Mouse (Mus musculus): Measurements from ENCODE around the gene Ttc12.

Ttc12 gene

GRCm38 (mm10) chr9:49485892-49486311 is at the start of gene Ttc12:
Gene Ttc12, minus strand, starts transcription at chr9:49486225.
- DNase-seq (ENCODE audit: low read depth, low spot score): peak; percentile 78

DNA sequence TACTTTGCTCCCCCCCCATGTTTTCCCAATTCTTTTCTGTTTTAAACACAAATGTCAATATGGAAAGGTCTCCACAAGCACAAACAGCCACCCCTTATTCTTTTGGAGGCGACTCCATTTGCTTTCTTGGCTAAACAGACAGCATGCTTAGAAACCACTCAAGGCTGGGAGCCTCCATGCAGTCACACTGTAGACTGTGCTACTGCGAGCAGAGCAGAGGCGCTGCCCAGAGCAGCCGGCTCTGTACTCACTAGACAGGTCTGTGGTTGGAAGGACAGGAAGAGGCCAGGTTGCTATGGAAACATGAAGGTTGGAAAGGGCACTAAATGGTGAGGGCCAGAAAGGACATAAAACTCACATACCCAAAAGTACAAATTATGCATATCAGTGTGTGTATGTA is 48.9 kb upstream of the Ttc12 start:
- no peak for DNase-seq (ENCODE audit: low read depth, low spot score)

- no peak for DNase-seq (ENCODE audit: low read depth, low spot score)
These were observed 48.0 kb upstream of the Ttc12 start for GRCm38 (mm10) chr9:49533912-49534491.

DNA sequence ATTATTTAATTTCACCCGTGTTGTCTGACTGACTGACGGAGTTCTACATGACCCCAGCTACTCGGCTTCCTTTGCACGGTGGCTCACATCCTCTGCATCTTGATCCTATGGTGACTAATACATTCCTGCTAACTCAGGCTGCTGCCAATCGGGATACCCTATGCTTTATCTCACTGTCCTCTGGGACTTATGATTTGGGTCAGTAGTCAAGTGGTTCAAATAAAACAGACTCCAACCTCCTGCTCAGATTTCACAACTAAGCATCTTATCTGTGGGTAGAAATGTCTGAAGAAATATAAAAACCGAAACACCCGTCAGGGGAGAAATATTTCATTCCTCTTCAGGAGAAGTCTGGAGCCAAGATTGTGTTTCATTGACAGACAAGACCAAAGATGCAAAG is 47.4 kb upstream of the Ttc12 start:
- no peak for DNase-seq (ENCODE audit: low read depth, low spot score)

GRCm38 (mm10) chr9:49531833-49532232 is 45.8 kb upstream of the Ttc12 start:
- no peak for DNase-seq (ENCODE audit: low read depth, low spot score)

- DNase-seq (ENCODE audit: low read depth, low spot score): no peak
These were observed 45.2 kb upstream of the Ttc12 start for GRCm38 (mm10) chr9:49531257-49531656.

GRCm38 (mm10) chr9:49530739-49531138 is 44.7 kb upstream of the Ttc12 start:
- no peak for DNase-seq (ENCODE audit: low read depth, low spot score)

- no peak for DNase-seq (ENCODE audit: low read depth, low spot score)
These were observed 43.4 kb upstream of the Ttc12 start for GRCm38 (mm10) chr9:49529366-49529959.

- DNase-seq (ENCODE audit: low read depth, low spot score): peak; percentile 71
These were observed 42.9 kb upstream of the Ttc12 start for GRCm38 (mm10) chr9:49528943-49529342.

GRCm38 (mm10) chr9:49528026-49528425 is 42.0 kb upstream of the Ttc12 start:
- no peak for DNase-seq (ENCODE audit: low read depth, low spot score)

DNA sequence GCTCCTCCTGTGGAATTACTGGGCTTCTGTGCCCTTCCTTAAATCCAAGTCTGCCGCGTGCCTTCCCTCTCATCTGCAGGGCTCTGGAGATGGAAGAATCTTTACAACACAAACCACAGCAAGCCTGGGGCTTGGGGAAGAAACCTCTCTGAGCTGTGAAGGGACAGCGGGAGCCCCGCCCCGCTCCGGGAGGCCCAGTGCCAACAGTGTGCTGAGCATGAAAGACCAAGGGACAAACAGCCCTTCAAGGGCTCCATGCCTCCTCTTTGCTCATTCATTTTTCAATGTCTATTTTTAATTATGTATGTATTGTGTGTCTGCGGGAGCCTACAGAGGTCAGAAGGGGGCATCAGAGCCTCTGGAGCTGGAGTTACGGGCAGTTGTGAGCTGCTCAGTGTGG is 41.3 kb upstream of the Ttc12 start:
- DNase-seq (ENCODE audit: low read depth, low spot score): peak; percentile 36

- DNase-seq (ENCODE audit: low read depth, low spot score): peak; percentile 58
These were observed 38.7 kb upstream of the Ttc12 start for GRCm38 (mm10) chr9:49524721-49525120.

DNA sequence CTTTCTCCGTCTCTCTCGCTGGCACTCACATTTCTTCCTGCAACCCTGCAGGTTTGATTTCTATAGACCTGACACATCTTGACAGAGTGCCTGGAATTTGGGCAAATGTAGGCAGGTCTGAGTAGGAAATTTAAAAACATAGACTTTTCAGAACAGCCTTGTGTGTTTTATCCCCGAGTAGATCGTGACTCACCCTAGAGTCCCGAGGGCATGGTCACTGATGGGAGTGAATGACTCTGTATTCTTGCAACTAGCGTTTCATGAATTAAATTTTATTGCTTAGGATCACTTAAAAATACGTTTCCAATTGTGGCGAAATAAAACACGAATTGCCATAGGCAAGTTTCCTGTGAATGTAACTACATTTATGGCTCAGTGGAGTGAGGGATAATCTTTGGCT is 37.9 kb upstream of the Ttc12 start:
- no peak for DNase-seq (ENCODE audit: low read depth, low spot score)

DNA sequence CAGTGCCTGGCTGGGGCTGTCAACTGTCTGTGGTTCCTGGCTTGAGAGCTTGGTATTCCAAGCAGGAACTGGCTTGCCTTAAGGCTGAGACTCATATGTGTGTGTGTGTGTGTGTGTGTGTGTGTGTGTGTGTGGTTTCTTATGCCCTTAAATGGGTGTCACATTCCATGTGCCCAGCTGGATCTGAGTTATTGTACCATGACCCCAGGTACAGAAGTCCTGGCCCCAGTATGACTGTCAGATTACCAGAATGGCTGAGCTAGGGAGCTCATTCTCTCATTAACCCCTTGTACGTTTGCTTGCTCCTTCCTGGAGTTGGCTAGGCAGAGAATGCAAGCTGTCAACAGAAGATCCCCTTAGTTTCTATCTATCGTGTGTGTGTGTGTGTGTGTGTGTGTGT is 28.3 kb upstream of the Ttc12 start:
- DNase-seq (ENCODE audit: low read depth, low spot score): no peak

DNA sequence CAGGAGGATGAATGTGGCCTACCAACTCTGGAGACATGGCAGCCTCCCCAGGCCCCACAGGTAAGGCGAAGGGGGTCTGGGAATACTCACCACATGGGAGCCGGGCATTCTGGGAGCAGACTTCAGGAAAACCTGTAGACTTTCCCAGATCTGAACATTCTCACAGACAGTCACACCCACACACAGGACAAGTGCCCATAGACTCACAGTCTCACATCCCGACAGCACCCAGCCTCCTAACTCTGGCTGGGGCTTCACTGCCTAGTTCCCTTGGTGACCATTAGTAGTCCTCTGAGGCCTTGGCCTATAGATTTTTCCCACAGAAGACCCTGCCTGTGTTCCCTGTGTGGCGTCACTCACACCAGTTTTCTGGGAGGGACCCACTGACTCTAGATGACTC is 24.6 kb upstream of the Ttc12 start:
- no peak for DNase-seq (ENCODE audit: low read depth, low spot score)

DNA sequence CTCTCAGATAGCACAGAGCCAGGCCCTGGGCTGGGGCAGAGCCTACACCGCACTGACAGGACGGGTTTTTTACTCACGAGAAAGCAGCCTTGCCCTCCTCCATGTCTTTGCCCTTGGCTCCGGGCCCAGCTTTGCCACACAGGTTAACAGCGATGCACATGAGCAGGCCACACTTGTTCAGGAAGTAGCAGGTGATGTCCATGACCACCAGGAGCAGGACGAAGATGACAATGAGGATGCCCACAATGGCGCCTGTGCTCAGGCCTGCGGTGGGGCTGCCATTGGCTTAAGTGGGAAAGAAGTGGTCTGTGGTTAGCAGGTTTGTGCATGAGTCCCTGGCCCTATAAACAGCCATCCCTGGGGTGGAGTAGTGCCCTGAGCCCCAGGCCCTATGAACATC is 23.6 kb upstream of the Ttc12 start:
- no peak for DNase-seq (ENCODE audit: low read depth, low spot score)

DNA sequence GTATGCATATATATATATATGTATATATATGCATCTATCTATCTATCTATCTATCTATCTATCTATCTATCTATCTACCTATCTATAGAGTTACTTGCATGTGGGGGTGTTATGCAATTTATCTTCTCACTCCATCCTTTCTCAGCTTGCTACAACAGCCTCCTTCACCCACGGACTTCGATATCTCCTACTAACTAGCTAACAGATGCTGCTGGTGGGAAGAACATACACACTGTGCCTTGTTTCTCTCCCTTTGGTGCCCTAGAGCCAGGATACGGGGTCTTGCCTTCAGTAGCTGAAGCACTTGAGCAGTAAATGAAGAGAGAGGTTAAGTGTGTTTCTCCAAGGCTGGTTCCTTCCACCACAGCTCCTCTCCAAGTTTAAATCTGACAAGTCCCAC is 23.1 kb upstream of the Ttc12 start:
- DNase-seq (ENCODE audit: low read depth, low spot score): peak; percentile 63

DNA sequence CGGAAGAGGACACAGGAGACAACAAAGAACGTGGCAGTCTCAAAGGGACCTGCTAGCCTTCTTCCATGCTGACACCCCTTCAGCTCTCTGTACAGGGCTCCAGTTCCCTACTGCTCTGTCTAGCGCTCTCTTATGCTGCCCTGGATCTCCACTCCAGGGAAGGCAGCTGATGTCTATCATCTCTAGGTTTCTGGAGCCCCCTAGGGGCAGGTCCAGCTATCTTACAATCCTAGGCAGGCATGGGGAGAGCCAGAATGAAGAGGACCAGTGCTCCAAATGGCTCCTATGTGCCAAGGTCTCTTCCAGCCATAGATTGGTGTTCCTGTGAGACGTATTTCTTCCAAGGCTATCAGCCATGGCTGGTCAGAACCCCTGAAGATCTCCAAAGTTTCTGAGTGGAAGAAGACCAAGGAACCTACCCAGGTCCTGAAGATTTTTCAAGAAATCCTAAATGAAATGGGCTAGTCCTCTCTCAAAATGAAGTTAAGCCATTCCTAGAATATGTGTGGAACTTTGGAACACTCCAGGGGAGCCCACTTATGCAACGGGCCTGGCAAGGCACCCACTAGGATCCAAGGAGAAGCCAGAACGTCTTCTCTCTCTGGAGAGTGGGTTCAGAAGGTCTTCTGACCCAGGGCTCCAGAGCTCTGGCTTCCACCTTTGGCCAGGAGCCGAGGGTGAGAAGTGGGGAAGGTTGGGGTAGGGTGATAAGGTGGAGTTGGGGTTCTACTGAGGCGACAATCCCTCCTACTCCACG is 22.0 kb upstream of the Ttc12 start:
- no peak for DNase-seq (ENCODE audit: low read depth, low spot score)

GRCm38 (mm10) chr9:49504658-49505057 is 18.6 kb upstream of the Ttc12 start:
- peak; percentile 21 for DNase-seq (ENCODE audit: low read depth, low spot score)

DNA sequence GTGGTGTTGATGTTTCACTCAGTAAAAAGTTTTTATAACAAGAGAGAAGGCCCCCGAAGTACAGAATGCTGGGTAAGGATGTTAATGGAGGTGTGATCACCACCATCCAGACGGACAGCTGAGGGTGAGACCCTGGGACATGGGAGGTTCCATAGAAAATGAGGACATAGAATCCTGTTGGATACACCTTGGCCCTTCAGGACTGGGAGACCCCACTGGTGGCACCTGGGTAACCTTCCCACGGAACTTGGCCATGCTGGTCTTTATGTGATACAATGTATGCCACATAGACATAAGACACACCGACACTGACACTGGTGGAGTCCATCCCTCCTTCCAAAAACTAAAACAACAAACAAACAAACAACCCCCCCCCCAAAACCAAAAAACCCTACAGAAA is 16.2 kb upstream of the Ttc12 start:
- no peak for DNase-seq (ENCODE audit: low read depth, low spot score)

DNA sequence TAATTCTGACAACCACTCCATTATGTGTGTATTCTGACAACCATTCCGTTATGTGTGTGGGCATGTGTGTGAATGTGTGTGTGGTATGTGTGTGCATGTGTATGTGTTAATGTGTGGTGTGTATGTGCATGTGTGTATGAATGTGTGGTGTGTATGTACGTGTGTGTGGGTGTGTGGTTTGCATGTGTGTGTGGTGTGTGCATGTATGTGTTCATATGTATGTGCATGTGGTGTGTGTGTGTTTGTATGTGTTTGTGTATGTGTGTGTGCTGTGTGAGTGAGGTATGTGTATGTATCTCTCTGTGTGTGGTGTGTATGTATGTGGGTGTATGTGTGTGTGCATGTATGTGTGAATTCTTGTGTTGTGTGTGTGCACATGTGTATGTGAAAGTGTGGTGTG is 13.9 kb upstream of the Ttc12 start:
- DNase-seq (ENCODE audit: low read depth, low spot score): no peak

GRCm38 (mm10) chr9:49493979-49494649 is 8.1 kb upstream of the Ttc12 start:
- DNase-seq (ENCODE audit: low read depth, low spot score): peak; percentile 87

GRCm38 (mm10) chr9:49490609-49491008 is 4.6 kb upstream of the Ttc12 start:
- peak; percentile 70 for DNase-seq (ENCODE audit: low read depth, low spot score)
